Mouse (Mus musculus) cerebellum, postnatal 25 days (tissue): ENCODE measurements at regions not wholly inside any gene's neighbourhood (a gene's known extent, or its start where the extent isn't known, plus 50 kb on each side); places are given as distances from the start of the nearest gene placed in this dataset.

Source experiments
- DNase-seq, 2 experiments: peaks; one replicate each; pipeline ENCODE4 v3.0.0; 2021; ENCODE audit warnings: mixed read lengths in 2 of 2

DNA sequence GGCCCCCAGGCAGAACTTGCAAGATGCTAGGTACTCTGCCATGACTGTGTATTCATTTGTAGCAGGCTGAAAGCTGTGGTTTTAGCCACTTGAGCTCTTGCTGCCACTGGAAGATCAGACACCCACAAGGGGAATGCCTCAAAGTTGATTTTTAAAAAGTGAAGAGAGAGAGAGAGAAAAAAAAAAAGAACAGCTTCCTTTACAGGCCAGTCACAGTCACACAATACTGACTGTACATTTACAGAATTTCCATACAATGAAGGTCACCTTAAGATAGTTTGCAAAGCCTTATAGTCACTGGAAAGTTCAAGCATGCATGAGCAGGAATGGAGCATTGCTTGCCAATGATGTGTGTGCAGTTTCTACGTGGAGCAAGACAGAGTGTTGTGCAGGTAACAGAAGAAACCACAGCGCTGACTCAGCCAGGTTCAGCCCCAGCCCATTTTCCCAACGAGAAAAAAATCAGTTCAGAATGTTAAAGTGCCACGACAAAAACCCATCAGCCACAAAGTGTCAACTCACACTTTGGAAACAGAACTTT lies 109.3 kb upstream of the Ado start:
- no peak for DNase-seq

DNA sequence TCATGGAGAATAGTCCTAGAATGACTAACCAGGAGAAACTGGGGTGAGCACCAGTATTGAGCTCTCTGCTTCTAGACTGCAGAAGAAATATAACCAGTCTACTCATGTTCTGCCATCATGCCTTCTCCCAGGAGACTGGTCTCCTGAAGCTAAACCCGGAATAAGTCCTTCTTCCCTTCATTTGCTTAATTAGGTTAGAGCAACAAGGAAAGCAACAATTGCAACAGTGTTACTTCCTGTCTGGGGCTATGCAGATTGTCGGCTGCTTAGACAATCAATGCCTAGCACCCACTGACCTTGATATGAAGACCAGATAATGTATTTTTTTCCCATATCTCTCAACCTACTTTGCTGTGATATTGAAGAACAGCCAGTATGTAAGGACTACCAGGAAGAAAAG lies 108.5 kb upstream of the Ado start:
- no peak for DNase-seq

DNA sequence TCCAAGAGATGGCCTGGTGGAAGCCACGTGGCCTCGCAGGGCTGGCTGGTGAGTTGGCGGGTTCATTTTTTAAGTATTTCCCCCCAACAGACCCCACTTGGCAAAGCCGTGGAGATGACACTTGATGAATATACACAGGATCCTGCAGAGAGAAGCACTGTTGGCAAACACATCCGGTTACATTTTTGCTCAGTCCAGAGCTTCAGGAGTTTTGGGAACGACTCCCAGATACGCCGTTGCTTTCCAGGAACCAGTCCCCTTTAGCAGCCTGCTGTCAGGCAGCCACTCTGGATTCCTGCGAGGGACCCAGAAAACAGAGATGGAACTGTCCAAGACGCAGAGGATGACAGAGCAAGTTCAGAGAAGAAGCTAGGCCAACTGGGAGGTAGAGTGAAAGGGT lies 105.8 kb upstream of the Ado start:
- DNase-seq: no peak

DNA sequence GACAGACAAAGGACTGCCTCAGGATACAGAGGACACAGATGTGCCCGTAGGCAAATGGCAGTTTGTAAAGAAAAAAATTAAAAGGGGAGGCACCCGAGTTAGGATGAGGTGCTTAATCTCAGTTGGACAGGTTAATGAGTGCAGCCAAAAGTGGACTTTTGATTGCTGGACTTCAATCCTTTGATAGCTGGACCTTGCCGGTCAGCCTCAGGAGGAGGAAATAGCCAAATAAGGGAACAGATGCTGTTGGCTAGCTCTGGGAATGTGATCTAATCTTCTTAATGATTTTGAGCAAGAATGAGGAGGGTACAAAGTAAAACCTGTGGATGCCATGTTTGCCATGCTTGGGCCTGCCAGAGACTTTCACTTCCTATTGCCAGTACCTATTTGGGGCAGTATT lies 103.5 kb upstream of the Ado start:
- DNase-seq: no peak

DNA sequence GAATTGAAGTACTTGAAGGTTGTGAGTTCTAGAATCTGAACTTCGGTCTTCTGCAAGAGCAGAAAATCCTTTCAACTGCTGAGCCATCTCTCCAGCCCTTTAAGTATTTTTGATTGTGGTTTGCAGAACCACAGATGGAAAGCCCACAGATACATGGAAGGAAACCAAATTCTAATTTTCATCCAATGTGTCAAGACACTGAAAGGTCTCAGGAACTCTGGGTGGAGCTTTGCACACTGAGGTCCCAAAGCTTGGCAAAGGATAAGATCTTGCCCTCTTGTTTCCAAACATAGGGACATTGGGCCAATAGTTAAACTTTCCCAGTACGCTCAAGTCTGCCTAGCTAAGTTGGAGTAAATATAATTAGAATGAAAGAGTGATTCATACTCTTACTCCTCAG lies 102.6 kb upstream of the Ado start:
- no peak for DNase-seq

DNA sequence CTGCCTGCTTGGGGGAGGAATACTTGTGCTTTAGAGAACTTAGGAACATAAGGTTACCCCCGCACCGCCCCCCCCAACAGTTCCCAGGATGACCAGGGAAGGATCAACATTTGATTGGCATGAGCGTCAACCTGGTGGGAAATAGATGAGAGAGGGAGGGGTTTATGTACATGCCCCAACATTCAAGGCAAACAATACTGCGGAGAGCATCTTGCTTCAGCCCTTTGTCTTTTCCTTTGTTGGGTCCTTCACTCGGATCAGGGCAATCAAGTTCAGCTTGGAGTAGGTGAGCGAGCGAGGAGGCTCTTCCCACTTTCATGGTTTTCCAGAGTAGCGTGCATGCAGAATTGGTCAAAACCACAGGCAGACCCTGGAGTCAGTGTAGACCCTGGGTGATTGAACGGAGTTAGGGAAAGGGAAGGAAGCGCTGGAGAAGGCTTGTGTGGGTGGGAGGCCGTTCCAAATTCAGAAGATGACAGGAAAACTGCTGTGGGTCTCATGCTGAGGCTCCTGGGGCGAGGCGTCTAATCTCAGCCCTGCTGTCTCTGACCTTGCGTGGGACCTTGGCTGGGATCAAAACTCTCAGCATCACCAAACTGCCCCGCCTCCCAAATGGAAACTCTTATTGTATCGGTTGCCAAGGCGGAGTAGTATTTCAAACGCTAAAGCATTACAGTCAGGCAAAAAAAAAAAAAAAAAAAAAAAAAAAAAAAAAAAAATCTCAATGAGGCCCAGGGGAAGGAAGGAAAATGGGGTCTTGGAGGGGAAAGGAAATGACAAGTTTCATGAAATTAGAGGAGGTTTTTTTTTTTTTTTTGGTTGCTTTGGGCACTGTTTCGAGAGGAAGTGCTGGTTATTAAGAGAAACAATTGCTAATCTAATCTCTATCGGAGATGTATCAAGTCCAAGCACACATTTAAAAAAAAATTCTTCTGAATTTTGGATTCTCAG lies 99.3 kb upstream of the Ado start:
- no peak for DNase-seq

DNA sequence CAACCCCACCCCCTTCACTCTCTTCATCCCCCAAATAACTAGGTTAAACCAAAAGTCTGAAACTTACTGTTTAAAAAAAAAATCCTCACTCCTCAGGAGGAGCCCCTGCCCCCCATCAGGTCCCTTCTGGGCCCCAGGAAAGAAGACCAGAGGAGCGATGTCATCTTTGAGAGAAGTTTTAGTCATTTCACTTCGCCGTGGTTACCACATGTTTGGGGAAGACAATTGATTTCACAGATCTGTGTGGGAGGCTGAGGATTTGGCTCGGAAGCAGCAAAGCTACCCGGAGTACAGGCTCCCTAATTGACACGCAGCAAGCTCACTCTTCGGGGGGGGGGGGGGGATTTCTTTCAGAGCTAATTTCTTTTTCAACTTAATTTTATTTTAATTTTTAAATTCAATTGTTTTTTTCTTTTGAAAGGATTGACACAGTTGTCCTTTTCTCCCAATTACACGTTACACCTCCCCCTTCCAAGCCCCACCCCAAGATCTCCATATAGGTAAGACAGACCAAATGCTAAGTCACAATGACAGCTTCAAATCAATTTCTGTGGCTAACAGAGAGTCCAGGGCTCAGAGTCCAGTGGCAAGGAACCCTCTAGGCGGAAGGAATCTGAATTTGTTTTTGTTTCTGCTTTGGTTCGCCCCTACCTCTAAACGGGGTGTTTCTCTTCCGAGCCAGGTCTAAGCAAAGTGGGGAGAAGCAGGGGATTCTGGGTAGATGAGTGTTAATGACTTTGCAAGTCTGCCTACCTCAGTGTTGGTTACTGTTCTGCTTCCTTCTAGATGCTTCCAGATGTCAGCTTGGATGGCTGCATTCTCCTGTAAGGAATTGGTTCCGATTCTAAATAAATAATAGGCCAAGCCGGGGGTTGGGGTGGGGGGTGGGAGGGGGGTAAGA lies 98.2 kb upstream of the Ado start:
- no peak for DNase-seq

DNA sequence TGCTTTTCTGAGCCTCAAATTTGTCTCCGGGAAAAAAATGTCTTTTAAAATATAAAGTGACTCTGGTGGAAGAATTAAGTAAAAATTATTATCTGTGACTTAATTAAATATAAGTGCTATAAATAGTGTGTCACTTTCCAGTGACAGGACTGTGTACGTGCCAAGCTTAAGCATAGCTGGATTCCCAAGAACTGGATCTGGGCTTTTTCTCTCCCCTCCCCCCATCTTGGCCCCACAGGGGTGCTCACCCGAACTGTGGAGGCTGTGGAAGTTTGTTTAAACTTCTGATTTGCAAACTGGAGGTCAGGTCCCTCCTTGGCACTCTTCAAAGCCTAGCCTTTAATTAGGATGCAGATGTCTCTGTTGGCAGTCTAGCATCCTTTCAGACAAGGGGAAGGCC lies 97.1 kb upstream of the Ado start:
- no peak for DNase-seq

DNA sequence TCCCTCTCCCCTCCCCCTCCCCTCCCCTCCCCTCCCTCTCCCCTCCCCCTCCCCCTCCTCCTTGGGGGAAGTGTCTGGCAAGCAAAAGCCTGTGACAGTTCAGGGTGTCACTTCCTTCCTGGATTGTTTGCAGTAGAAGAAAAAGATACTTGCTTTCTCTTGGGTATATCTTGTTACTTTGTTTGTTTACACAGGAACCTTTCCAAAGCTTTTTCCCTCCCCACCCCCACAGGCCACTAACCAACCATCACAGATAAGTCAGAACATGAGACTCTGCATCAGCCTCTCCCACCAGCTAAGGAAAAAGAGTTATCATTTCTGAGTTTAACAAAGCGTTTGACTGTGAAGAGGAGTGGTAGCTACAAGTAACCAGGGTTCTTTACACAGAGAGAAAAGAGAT lies 95.5 kb upstream of the Ado start:
- no peak for DNase-seq

DNA sequence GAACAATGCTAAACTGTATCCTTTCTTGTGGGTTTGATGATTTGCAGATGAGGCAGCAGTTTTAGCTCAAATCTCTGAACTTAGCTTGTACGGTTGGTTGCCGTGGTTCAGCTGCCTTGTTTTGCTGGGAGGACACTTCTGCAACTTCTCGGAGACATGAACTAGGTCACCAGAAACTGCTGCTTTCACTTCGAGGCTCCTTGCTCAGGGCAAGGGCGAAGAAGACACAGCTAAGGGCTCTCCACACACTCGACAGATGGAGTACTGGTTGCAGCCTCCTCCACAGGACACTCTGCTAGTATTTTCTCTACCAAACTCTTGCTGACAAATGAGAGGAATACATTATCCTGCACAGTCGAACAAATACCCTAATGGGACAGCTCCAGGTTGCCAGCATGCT lies 94.9 kb upstream of the Ado start:
- DNase-seq: no peak

DNA sequence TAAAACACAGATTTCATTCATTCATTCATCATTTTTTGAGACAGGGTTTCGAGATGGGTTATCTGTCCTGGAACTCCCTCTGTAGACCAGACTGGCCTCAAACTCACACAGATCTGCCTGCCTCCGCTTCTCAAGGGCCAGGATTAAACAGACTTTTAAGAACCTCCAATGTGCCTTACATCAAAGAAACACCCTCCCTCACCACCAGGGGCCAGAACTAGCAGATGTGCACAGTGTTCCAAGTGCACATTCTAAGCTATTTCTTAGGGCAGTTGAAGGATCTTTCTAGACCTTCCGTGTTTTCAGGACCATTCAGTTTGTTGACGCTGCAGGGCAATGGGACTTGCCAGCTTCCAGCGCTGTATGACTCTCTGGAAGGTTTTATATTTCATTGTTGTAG lies 88.6 kb upstream of the Ado start:
- no peak for DNase-seq

DNA sequence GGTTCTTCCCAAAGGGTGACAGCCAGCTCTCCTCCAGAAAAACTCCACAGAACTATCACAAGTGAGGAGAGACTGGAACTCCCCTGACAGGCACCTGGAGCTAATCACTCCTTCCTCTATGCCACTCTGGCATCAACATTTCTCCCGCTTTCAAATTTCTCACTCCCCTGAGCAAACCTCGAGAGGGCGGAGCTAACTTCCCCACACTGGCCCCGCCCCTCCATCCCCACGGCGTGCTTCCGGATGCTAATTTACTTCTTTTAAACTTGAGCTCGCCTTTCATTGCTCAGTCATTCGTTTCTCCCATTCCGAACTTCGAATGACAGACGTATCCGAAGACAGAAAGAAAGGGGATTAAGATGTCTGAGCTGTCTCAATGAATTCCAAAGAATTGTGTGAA lies 87.8 kb upstream of the Ado start:
- DNase-seq: no peak

DNA sequence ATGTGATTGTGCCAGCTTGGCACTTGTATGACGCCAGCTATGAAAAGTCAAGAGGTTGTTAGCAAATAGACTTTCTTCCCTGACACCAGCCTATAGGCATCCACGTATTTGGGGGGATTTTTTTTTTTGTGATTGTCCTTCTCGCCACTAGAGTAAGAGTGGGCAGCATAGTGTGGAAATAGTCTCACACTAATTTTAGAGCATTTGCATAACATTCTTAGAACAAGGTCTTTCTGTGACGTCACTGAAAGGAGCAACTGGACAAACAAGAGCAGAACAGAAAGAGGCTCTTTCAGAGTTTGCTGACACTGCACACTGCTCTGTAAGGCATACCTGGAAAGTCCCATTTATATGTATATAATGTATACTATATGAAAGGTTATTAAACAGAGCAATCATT lies 86.0 kb upstream of the Ado start:
- no peak for DNase-seq

DNA sequence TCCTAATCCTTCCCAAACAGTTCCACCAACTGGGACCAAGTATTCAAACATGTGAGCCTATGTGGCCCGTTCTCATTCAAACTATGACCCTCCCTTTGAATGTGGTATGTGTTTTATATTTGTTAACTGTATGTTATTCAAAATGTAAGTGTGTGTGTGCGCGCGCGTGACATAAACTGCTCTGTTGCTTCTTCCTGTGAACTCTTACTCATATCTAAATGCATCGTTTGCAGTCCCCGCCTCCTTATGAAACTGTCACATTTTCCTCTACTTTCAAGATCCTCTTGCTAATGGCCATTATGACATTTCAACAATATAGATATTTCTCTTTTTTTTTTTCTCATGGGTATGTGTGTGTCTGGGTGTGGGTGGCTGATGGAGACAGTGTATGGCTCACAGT lies 84.3 kb upstream of the Ado start:
- no peak for DNase-seq

DNA sequence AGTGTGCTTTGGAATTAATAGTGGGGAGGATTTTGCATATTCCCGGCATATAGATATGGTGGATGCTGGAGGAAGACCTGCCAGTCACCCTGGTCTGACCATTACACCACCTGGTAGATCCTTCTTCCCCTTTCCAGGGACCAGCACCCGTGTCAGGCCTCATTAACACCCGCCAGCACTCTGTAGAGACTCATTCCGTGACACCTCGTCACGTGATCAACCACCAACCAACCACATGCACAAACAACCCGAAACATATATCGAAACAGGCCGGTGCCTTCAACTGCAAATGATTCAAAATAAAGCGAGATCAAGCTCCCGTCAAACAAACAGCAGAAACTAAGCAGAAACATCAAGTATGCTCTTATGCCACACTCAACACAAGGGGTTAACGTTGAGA lies 74.6 kb upstream of the Ado start:
- DNase-seq: no peak

DNA sequence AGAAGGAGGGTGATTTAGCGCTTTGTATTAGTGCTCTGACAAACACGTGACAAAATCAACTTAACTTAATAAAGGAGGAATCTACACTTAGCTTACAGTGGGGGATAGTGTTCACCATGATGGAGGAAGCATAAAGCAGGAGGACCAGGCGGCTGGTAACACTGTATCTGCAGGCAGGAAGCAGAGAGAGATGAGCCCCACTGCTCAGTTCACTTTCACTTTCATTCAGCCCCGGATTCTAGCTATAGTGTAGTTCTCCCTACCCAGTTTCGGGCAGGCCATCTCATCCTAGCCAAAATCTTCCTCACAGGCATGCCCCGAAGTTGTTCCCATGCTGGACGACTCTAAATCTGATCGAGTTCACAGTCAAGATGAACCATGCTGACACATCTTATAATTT lies 71.3 kb upstream of the Ado start:
- no peak for DNase-seq

DNA sequence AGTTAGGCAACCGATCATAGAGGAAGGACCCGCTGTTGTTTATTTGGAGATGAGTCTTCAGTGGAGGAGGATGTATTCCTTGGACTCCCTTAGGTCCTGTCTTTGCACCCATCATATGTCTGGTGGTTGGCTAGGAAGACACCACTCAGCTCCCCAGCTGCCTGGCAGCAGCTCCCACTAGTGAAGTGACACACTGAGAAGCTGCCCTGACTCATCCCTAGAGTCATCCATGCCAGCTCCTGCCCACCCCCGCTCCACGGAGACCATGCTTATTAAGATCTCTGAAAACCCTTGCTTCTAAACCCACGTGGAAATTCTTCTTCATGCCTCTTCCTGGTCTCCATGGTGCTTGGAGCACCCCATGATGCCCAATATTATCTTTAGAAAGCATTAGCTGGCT lies 69.4 kb upstream of the Ado start:
- DNase-seq: no peak

DNA sequence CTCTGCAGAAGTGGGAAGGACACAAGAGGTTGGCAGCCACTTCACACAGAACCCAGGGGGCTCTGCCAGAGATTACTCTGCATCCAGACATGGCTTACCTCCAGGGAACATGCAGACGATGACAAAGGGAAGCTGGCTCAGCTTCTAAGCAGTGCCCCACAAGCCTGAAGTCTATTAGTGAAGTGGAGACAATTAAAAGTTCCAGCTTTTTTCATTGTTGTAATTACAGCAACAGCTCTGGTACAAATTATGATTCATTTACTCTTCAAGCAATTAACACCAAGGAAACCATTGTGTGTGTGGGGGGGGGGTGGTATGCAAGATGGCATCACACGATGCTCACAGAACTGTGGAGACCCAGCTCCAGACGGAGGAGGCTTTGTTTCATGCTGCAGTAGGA lies 66.3 kb upstream of the Ado start:
- no peak for DNase-seq

DNA sequence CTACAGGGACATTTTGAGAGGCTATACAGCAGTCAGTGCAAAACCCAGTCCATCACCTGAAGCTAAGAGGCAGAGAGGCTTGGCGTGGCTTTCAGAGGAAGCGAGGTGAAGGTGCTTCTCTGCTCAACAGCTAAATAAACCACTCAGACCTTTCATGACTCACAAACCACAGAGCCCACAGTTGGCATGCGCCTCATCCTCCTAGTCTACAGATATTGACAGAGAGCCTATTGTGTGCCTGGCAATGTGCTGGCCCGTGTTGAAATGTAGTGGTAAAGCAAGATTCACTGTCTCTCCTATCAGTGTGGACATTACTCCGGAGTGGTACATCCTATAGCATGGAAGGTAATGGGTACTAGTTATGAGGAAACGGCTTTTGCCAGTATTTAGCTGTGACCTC lies 61.9 kb upstream of the Ado start:
- no peak for DNase-seq

DNA sequence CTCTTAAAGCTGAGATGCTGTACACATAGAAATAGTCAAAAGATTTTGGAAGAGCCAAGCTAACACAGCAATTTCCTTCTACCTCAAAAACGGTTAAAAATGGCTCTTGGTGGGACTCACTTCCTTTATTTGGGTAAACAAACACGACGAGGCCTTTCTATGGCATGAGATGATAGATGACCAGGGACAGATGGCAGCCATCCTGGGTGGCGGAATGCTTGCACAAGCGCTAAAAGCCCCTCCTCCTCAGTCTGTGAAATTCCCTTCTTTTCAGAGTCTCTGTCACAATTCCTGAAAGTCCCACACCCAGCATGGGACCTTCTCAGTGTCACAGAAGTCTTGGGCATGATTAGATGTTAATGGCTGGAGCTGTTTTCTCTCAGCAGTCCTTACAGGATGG lies 59.3 kb upstream of the Ado start:
- no peak for DNase-seq

DNA sequence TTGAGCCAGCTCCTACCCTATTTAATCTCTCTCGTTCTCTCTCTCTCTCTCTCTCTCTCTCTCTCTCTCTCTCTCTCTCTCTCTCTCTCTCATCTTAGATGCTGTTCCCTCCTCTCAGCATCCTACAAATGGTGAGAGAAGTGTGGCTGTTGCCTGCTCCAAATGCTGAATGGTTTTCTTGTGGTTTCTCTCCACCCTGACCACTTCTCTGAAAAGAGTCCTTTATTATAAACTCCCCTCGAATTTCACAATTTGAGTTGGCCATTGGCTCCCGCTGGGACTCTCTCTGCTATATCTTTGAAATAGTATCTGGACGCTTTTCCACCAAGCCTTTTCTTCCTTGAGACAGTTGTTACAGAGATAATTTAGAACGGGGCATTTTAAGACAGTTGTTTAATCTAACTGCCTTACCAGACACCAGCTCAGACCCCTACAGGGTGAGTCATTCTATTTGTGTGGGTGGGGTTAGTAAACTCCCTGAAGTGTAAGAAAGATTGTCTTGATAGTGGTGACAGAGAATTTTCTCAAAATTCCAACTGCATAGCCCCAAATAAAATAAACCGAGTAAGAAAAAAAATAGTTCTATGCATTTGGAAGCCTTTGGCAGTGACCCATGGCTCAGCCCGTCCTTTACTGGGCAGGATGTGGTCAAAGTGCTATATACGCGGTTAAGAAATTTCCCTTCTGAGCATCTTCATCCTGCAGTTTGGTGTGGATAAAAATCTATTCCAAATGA lies 58.7 kb upstream of the Ado start:
- DNase-seq: no peak

DNA sequence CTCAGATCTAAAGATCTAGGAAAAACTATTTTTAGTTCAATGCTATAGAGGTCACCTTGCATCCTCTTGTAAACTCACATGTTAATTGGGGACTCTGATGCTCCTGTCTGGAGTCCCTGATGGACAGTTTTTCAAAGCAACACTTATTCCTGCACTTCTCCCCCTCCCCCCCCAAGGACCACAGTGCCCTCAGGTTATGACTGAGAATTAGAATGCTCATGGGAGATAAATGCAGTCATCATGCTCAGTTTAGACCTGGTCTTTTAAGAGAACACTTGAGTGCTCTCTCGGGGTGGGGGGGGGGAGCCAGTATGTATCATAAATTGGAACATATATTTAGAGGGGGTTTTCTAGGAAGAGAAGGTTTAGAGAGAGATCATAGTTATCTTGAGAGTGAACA lies 58.0 kb upstream of the Ado start:
- DNase-seq: no peak

DNA sequence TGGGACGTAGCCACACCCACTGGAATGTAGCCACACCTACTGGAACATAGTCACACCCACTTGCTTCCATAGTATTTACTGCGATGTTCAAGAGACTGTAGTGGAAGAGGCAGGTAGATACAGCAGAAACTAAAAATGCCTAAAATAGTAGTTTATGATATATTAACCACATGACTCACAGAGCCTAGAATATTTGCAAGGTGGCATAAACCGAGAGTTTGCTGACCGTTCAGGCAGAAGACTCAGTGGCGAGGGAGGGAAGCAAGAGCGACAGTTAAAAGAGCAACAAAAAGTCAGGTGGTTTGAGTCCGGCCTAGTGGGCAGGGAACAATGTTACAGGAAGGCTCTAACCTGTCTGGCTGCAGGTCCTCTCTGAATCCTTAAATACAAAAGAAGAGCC lies 50.6 kb upstream of the Ado start:
- no peak for DNase-seq
